Mouse (Mus musculus) midbrain, postnatal 0 days (tissue): ENCODE results near the gene Tmx1. TPM values are rescaled to one million over a fixed set of nuclear protein-coding genes. Genes with fewer than 3 reads are reported as not detected.

Experiments used
- ATAC-seq: fragments of 200-750 bp; cut with Nextera tagmentation; 2 replicates; pipeline ENCODE4 v1.8.0; 2017; ENCODE audit warnings: moderate number of reproducible peaks, mild to moderate bottlenecking, moderate TSS enrichment, moderate library complexity; ENCODE audit not compliant: low FRiP score
- DNase-seq: peaks from one replicate; pipeline ENCODE4 v3.0.0-alpha.2; 2015; ENCODE audit warnings: low spot score
- H3K27ac ChIP-seq: fragments of 300-500 bp; sonication (generic); 2 replicates; pipeline ENCODE4 v1.5.1; 2014; ENCODE audit warnings: low read depth, mild to moderate bottlenecking, low read length, mixed read lengths
- H3K27me3 ChIP-seq: fragments of 300-500 bp; sonication (generic); 2 replicates; pipeline ENCODE4 v1.6.1; 2014; ENCODE audit warnings: low read length, control low read depth, mixed read lengths; ENCODE audit not compliant: insufficient read depth
- H3K36me3 ChIP-seq: fragments of 300-500 bp; sonication (generic); 2 replicates; pipeline ENCODE4 v1.6.1; 2014; ENCODE audit warnings: low read length, control low read depth, mixed read lengths; ENCODE audit not compliant: insufficient read depth
- H3K4me1 ChIP-seq: fragments of 300-500 bp; sonication (generic); 2 replicates; pipeline ENCODE4 v1.6.1; 2014; ENCODE audit warnings: mild to moderate bottlenecking, control low read depth, antibody characterized with exemption, low read length, mixed read lengths; ENCODE audit not compliant: insufficient read depth
- H3K4me2 ChIP-seq: fragments of 300-500 bp; sonication (generic); 2 replicates; pipeline ENCODE4 v1.6.1; 2014; ENCODE audit warnings: low read depth, mild to moderate bottlenecking, low read length, mixed read lengths; ENCODE audit not compliant: poor library complexity, severe bottlenecking
- H3K4me3 ChIP-seq: fragments of 300-500 bp; sonication (generic); 2 replicates; pipeline ENCODE4 v1.5.1; 2014; ENCODE audit warnings: low read depth, mild to moderate bottlenecking, low read length, moderate library complexity
- H3K9ac ChIP-seq: fragments of 300-500 bp; sonication (generic); replicated peaks from 2 replicates; pipeline ENCODE4 v1.6.1; 2014; ENCODE audit warnings: mild to moderate bottlenecking, low read length, moderate library complexity, mixed read lengths; ENCODE audit not compliant: poor library complexity, severe bottlenecking
- H3K9me3 ChIP-seq: fragments of 300-500 bp; sonication (generic); 2 replicates; pipeline ENCODE4 v1.6.1; 2016; ENCODE audit warnings: low read length, control low read depth
- CTCF ChIP-seq: IDR thresholded peaks from 2 replicates; pipeline ENCODE4 v1.5.1; 2016; ENCODE audit warnings: antibody characterized with exemption, mild to moderate bottlenecking
- WGBS: fragments of 180-500 bp; shearing (Covaris S2); extraction: QIAGEN DNeasy Blood & Tissue Kit; methylation state at CpG from one replicate; pipeline ENCODE4 v1.1.7; 2014; 5-methylcytosine and 5-hydroxymethylcytosine counted together
- polyA plus RNA-seq: library from polyadenylated mRNA; unstranded; fragments of >200 nt; fragmentation: Nextera tagmentation; extraction: Ambion mirVana; gene quantifications from 2 replicates; pipeline ENCODE4 v1.2.1, GENCODE M21; 2015
- total RNA-seq: library from RNA; depleted of rRNA; stranded (reverse); fragments of >200 nt; gene quantifications from 2 replicates; pipeline ENCODE4 v1.2.3, GENCODE M21; 2014

The Tmx1 gene
- total and polyA plus RNA-seq, 2 experiments from 2014 or later, result 73.8 to 139 TPM

GRCm38 (mm10) chr12:70476884-70477576 lies 24.1 kb downstream of the Tmx1 start:
- Histone ChIP-seq H3K4me1 (no peaks in the 10 kb centered on the region), H3K4me3 (no peak overlapping the region), H3K9me3 (no peaks in the 10 kb centered on the region), H3K27me3 (no peaks in the 10 kb centered on the region), H3K36me3 (no peaks in the 10 kb centered on the region), H3K4me2 (no peak overlapping the region), H3K9ac (no peak overlapping the region), H3K27ac (no peak overlapping the region)
- TF ChIP-seq CTCF, result no peak
- ATAC-seq (no peak), DNase-seq (no peak)
- WGBS, result 85% methylated on average over 16 of the region's 16 CpGs

GRCm38 (mm10) chr12:70477593-70478287 lies 24.8 kb downstream of the Tmx1 start:
- WGBS, result 76% methylated on average over 16 of the region's 16 CpGs
- TF ChIP-seq CTCF, result peak; percentile 29; the same call in 1 of the 2 replicates
- H3K4me1 ChIP-seq, result no peaks in the 10 kb centered on the region
- H3K9me3 ChIP-seq, result no peaks in the 10 kb centered on the region
- H3K4me2 ChIP-seq, result no peak overlapping the region
- no peaks in the 10 kb centered on the region for H3K36me3 ChIP-seq
- DNase-seq (peak; percentile 45), ATAC-seq (no peak)
- H3K27me3 ChIP-seq, result no peaks in the 10 kb centered on the region
- no peak overlapping the region for H3K4me3 ChIP-seq
- no peak overlapping the region for H3K27ac ChIP-seq
- no peak overlapping the region for H3K9ac ChIP-seq

- no peak overlapping the region for H3K4me3 ChIP-seq
- ATAC-seq (no peak), DNase-seq (no peak)
- no peaks in the 10 kb centered on the region for H3K4me1 ChIP-seq
- no peak overlapping the region for H3K9ac ChIP-seq
- H3K27ac ChIP-seq, result no peak overlapping the region
- 90% methylated on average over 7 of the region's 7 CpGs for WGBS
- H3K9me3 ChIP-seq, result no peaks in the 10 kb centered on the region
- H3K4me2 ChIP-seq, result no peak overlapping the region
- no peak for TF ChIP-seq CTCF
- no peaks in the 10 kb centered on the region for H3K27me3 ChIP-seq
- H3K36me3 ChIP-seq, result no peaks in the 10 kb centered on the region
These were observed 33.1 kb downstream of the Tmx1 start for GRCm38 (mm10) chr12:70485956-70486355.

GRCm38 (mm10) chr12:70486716-70487480 lies 34.0 kb downstream of the Tmx1 start:
- Histone ChIP-seq H3K4me1 (no peaks in the 10 kb centered on the region), H3K27me3 (no peaks in the 10 kb centered on the region), H3K27ac (no peak overlapping the region), H3K4me2 (no peak overlapping the region), H3K36me3 (no peaks in the 10 kb centered on the region), H3K9me3 (no peaks in the 10 kb centered on the region), H3K9ac (no peak overlapping the region), H3K4me3 (no peak overlapping the region)
- no peak for TF ChIP-seq CTCF
- no peak for ATAC-seq
- WGBS, result 79% methylated on average over 6 of the region's 6 CpGs
- DNase-seq, result no peak

GRCm38 (mm10) chr12:70492441-70492840 lies 39.5 kb downstream of the Tmx1 start:
- Histone ChIP-seq H3K4me1 (no peaks in the 10 kb centered on the region), H3K27ac (no peak overlapping the region), H3K27me3 (no peaks in the 10 kb centered on the region), H3K9me3 (no peaks in the 10 kb centered on the region), H3K4me2 (no peak overlapping the region), H3K9ac (no peak overlapping the region), H3K36me3 (no peaks in the 10 kb centered on the region), H3K4me3 (no peak overlapping the region)
- TF ChIP-seq CTCF, result no peak
- 93% methylated on average over 10 of the region's 10 CpGs for WGBS
- no peak for ATAC-seq
- no peak for DNase-seq
